Mouse (Mus musculus): ENCODE results near the gene Maml3. TPM values are rescaled to one million over a fixed set of nuclear protein-coding genes. Genes with fewer than 3 reads are reported as not detected.
A peak's percentile ranks its signal among the peaks of the same experiment; 100 is the strongest.

The Maml3 gene
- polyA plus RNA-seq, 1 experiment from 2014 or later = 5.6 TPM

DNA sequence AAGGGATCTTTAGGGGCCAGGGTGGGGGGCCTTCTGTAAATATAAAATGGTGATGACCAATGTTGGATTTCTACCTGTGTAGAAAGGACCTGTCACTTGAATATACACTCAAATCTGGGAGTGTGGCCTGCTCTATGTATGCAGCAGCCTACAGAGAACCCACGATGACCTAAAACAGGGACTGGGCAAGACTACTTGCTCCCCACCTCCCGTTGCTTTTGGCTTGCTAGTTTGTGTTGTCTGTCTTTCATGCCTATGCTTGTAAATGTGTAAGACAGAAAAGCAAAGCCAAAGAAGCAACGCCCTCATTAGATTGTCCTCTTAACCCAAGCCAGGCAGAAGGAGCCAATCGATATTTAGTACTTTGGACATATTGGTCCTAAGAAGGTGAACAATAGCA lies 4.6 kb downstream of the Maml3 start:
- 73% methylated on average over 4 of the region's 4 CpGs for WGBS
- H3K9ac ChIP-seq (replicated peaks; ENCODE audit: low read depth) = no peak overlapping the region
- H3K4me1 ChIP-seq (ENCODE audit: insufficient read depth, low read depth, low read length) = peaks cover 6% of the 10 kb centered on the region; the same call in 1 of the 2 replicates
- DNase-seq (ENCODE audit: low spot score) (no peak), ATAC-seq (no peak)
- H3K4me3 ChIP-seq (ENCODE audit: low read depth, low read length) = no peak overlapping the region
- TF ChIP-seq EP300 (IDR thresholded peaks at IDR 0.05) (no peak), CTCF (IDR thresholded peaks at IDR 0.05) (no peak)
- no peaks in the 10 kb centered on the region for H3K27me3 ChIP-seq (replicated peaks; ENCODE audit: insufficient read depth, low read length)
- no peak overlapping the region for H3K27ac ChIP-seq (ENCODE audit: low read length)
- H3K9me3 ChIP-seq (ENCODE audit: low read length) = no peaks in the 10 kb centered on the region
- H3K36me3 ChIP-seq (ENCODE audit: insufficient read depth, low read length) = no peaks in the 10 kb centered on the region
- H3K4me2 ChIP-seq (replicated peaks; ENCODE audit: low read depth, low read length) = no peak overlapping the region

DNA sequence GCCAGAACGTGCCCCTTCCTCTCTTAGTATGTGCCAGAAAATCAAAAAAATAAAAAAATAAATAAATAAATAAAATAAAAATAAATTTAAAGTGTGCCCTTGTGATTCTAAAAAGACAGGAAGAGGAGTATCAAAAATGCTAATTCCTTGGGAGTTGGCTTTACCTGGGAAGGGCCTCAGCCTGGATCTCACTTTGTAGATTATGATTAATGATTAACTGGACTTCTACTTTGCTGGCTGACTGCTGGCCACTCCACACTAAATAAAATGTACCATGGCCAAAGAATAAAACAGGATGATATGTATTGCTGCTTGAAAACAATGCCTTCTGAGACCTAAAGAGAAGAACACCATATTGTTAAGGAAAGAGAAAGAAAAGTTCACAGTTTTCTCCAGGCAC lies 5.6 kb downstream of the Maml3 start:
- DNase-seq (ENCODE audit: low spot score) (peak; percentile 53), ATAC-seq (no peak)
- Histone ChIP-seq H3K4me2 (replicated peaks; ENCODE audit: low read depth, low read length) (no peak overlapping the region), H3K9me3 (ENCODE audit: low read length) (no peaks in the 10 kb centered on the region), H3K9ac (replicated peaks; ENCODE audit: low read depth) (no peak overlapping the region), H3K27me3 (replicated peaks; ENCODE audit: insufficient read depth, low read length) (no peaks in the 10 kb centered on the region), H3K4me3 (ENCODE audit: low read depth, low read length) (no peak overlapping the region), H3K27ac (ENCODE audit: low read length) (no peak overlapping the region), H3K36me3 (ENCODE audit: insufficient read depth, low read length) (no peaks in the 10 kb centered on the region), H3K4me1 (ENCODE audit: insufficient read depth, low read depth, low read length) (peaks cover 6% of the 10 kb centered on the region; the same call in 1 of the 2 replicates)
- WGBS = 64% methylated on average over 1 of the region's 1 CpGs
- TF ChIP-seq CTCF (IDR thresholded peaks at IDR 0.05) (no peak), EP300 (IDR thresholded peaks at IDR 0.05) (no peak)

DNA sequence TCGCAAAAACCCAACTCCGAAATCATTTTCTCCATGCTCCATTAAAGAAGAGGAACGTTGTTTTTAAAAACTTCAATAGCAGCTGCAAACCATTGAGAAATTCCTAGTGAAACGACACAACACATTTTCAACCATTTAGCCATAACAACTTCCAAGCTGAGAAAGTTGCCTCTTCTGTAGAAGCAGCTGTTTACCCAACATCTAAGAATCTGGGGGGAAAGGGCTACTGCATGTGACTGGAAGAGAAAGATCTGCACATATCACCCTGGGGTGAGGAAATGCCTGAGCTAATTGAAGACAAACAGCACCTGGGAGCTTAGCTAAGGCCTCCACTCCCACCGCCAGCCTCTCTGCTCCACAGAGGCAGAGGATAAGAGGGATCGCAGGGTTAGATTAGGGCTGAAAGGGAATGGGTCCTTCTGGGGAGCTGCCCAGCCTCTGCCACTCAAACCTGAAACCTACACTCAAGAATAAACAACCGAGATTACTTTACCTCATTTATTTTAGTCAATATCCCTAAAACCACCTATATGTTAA lies 13.5 kb downstream of the Maml3 start:
- Histone ChIP-seq H3K9ac (replicated peaks; ENCODE audit: low read depth) (no peak overlapping the region), H3K4me1 (ENCODE audit: insufficient read depth, low read depth, low read length) (peaks cover 19% of the 10 kb centered on the region; the same call in 1 of the 2 replicates), H3K4me2 (replicated peaks; ENCODE audit: low read depth, low read length) (no peak overlapping the region), H3K36me3 (ENCODE audit: insufficient read depth, low read length) (no peaks in the 10 kb centered on the region), H3K27ac (ENCODE audit: low read length) (peak overlapping the region; percentile 29; the same call in 1 of the 2 replicates), H3K9me3 (ENCODE audit: low read length) (no peaks in the 10 kb centered on the region), H3K27me3 (replicated peaks; ENCODE audit: insufficient read depth, low read length) (no peaks in the 10 kb centered on the region), H3K4me3 (ENCODE audit: low read depth, low read length) (no peak overlapping the region)
- ATAC-seq (no peak), DNase-seq (ENCODE audit: low spot score) (peak; percentile 72)
- 32% methylated on average over 7 of the region's 7 CpGs for WGBS
- no peak for TF ChIP-seq CTCF (IDR thresholded peaks at IDR 0.05)
- TF ChIP-seq EP300 (IDR thresholded peaks at IDR 0.05) = no peak

DNA sequence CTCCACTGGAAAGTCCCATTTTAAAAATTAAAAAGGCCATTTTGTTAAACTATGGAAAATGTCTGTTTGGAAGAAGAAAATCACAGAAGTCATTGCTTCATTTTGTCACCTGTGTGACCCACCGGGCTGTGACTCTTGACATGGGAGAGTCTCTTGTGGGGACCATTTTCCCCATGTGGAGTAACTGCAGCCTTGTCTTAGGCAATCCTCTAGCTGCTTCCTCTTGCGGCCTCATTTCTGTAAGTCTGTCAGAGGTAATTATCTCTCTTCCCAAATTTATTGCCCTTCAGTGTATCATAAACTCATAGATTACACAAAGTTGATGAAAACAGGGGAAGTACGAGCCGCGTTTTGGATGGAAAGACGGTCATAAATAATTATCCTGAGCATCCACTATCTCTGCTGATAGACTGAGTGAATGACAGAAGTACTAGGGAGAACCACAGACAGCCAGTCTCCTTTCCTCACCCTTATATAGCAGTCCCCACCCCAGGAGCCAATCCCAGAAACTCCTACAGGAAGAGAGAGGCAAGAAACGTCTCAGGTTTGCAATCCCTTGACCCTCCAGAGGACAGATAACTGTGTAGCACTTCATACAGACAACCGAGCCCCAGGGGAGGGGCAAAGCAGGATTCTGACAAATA lies 14.5 kb downstream of the Maml3 start:
- 52% methylated on average over 8 of the region's 8 CpGs for WGBS
- DNase-seq (ENCODE audit: low spot score) (peak; percentile 19), ATAC-seq (no peak)
- Histone ChIP-seq H3K4me2 (replicated peaks; ENCODE audit: low read depth, low read length) (no peak overlapping the region), H3K4me3 (ENCODE audit: low read depth, low read length) (no peak overlapping the region), H3K27ac (ENCODE audit: low read length) (peak overlapping the region; percentile 1; the same call in 1 of the 2 replicates), H3K4me1 (ENCODE audit: insufficient read depth, low read depth, low read length) (peaks cover 19% of the 10 kb centered on the region; the same call in 1 of the 2 replicates), H3K36me3 (ENCODE audit: insufficient read depth, low read length) (no peaks in the 10 kb centered on the region), H3K9me3 (ENCODE audit: low read length) (no peaks in the 10 kb centered on the region), H3K9ac (replicated peaks; ENCODE audit: low read depth) (no peak overlapping the region), H3K27me3 (replicated peaks; ENCODE audit: insufficient read depth, low read length) (no peaks in the 10 kb centered on the region)
- TF ChIP-seq EP300 (IDR thresholded peaks at IDR 0.05) = no peak
- no peak for TF ChIP-seq CTCF (IDR thresholded peaks at IDR 0.05)

DNA sequence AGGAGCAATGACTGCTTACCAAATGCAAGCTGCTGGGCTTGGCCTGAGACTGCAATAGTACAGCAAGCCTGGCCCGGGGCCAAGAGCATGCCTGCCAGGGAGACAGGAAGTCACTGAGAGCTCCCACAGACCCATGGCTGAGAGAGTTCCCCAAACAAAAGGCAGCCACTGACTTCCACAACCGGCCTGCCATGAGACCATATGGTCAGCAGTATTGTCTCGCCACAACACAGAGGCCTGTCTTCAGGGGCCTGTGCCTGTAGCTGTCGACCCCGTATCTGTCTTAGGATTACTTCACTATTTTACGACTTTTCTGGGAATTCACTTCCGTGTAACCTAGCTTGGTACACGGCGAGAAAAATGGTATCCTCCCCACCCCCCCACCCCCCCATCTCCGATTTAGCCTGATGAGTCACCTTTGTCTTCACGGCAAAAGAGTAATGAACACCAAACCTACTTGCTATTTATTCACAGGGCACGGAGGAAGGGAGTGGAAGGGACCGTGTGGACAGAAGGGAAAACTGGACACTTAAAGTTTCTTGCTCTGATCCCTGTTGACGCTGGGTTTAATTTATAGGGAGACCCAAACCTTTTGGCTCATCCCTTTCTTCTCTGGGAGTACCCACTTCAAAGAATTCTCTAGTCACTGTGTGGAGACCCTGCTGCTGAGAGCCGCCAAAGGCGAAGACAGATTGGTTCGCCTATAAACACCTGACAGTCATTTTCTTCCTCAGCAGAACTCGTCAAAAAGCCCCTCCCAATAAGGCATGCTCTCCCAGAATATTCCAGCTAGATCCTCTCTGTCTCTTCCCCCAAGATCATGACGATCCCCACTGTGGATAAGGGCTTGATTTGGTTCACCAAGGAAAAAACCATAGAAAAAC lies 16.2 kb downstream of the Maml3 start:
- Histone ChIP-seq H3K27me3 (replicated peaks; ENCODE audit: insufficient read depth, low read length) (no peaks in the 10 kb centered on the region), H3K36me3 (ENCODE audit: insufficient read depth, low read length) (no peaks in the 10 kb centered on the region), H3K9ac (replicated peaks; ENCODE audit: low read depth) (peak overlapping the region; percentile 23; the same call in 1 of the 2 replicates), H3K4me2 (replicated peaks; ENCODE audit: low read depth, low read length) (peak overlapping the region; percentile 54), H3K27ac (ENCODE audit: low read length) (peak overlapping the region; percentile 93), H3K4me1 (ENCODE audit: insufficient read depth, low read depth, low read length) (peaks cover 19% of the 10 kb centered on the region; the same call in 1 of the 2 replicates), H3K4me3 (ENCODE audit: low read depth, low read length) (peak overlapping the region; percentile 11; the same call in 1 of the 2 replicates), H3K9me3 (ENCODE audit: low read length) (no peaks in the 10 kb centered on the region)
- WGBS = 12% methylated on average over 19 of the region's 19 CpGs
- no peak for TF ChIP-seq CTCF (IDR thresholded peaks at IDR 0.05)
- TF ChIP-seq EP300 (IDR thresholded peaks at IDR 0.05) = peak; percentile 40
- peak; percentile 97 for DNase-seq (ENCODE audit: low spot score)
- ATAC-seq = peak; percentile 95

Data from lung, postnatal 0 days (tissue).